8 mouse cellular contexts compared by ENCODE assay signal in the genomic region with DNA sequence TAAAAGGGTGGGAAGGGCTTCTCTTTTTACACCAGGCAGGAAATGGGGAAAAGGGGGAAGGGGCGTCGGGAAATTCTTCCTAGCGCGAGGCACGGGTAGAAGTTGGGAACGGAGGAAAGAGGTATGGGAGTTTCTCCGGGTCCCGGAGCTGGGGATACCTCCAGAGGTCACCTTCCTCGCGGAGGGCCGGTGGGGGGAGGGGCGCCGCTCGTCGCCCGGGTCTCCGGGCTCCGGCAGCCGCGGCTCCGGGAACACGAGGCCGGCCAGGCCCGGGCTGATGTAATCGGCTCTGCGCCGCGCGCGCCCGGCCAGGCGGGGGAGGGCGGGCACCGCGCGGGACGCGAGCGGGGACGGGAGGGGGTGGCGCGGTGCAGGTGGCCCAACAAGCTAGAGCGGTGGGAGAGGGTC. TPM values are rescaled to one million over a fixed set of nuclear protein-coding genes. Genes with fewer than 3 reads are reported as not detected.
A peak's percentile ranks its signal among the peaks of the same experiment; 100 is the strongest.
DNase-seq lines count a peak whose midpoint lies in the region; ATAC-seq and TF ChIP-seq lines count a peak whose summit lies in the region.

No protein-coding gene starts in this region.

- peak overlapping the region; percentile 80 for H3K4me2 ChIP-seq in intestine, embryonic 16.5 days (ENCODE audit: low read depth, low read length)
- H3K4me2 ChIP-seq in liver, postnatal 0 days (ENCODE audit: low read depth, low read length), result peak overlapping the region; percentile 91

- no peak for TF ChIP-seq CTCF in gastrocnemius, adult 2 months (IDR thresholded peaks at IDR 0.05)
- TF ChIP-seq CTCF in liver, postnatal 0 days (IDR thresholded peaks at IDR 0.05; ENCODE audit: low read depth), result no peak

- H3K9me3 ChIP-seq in intestine, embryonic 16.5 days (ENCODE audit: control insufficient read depth, low read length), result no peaks in the 10 kb centered on the region
- no peaks in the 10 kb centered on the region for H3K9me3 ChIP-seq in liver, postnatal 0 days (ENCODE audit: low read length)

- ATAC-seq in intestine, embryonic 16.5 days, result peak; percentile 39
- peak; percentile 49 for ATAC-seq in liver, postnatal 0 days
- ATAC-seq in monocyte, adult 5-6 weeks (replicated peaks; ENCODE audit: insufficient number of reproducible peaks, low FRiP score, low TSS enrichment, poor library complexity, severe bottlenecking), result no peak

- under 1% methylated on average over 41 of the region's 43 CpGs for WGBS in intestine, embryonic 16.5 days
- WGBS in liver, postnatal 0 days (ENCODE audit: insufficient replicate concordance), result under 1% methylated on average over 43 of the region's 43 CpGs

- peak overlapping the region; percentile 83 for H3K4me3 ChIP-seq in gastrocnemius, adult 2 months
- H3K4me3 ChIP-seq in intestine, embryonic 16.5 days (ENCODE audit: low read length), result peak overlapping the region; percentile 94
- H3K4me3 ChIP-seq in liver, postnatal 0 days (ENCODE audit: low read depth, low read length), result peak overlapping the region; percentile 89

- no peak for TF ChIP-seq EP300 in liver, postnatal 0 days (IDR thresholded peaks at IDR 0.05; ENCODE audit: low read depth)

- H3K27ac ChIP-seq in gastrocnemius, adult 2 months, result peak overlapping the region; percentile 99
- peak overlapping the region; percentile 87 for H3K27ac ChIP-seq in intestine, embryonic 16.5 days (ENCODE audit: low read length)
- peak overlapping the region; percentile 93 for H3K27ac ChIP-seq in liver, postnatal 0 days (ENCODE audit: low read depth)

- peak overlapping the region; percentile 83 for H3K9ac ChIP-seq in intestine, embryonic 16.5 days (ENCODE audit: low read depth, low read length)
- H3K9ac ChIP-seq in liver, postnatal 0 days (replicated peaks), result peak overlapping the region; percentile 82

- peak; percentile 44 for DNase-seq in ovary, adult 18-20 months (ENCODE audit: low spot score)
- DNase-seq in ovary, postnatal 10 days (ENCODE audit: low spot score), result no peak
- DNase-seq in cerebellum, adult 18-20 months, result peak; percentile 73 to 86
- DNase-seq in gastrocnemius, adult 2 months, result peak; percentile 90
- DNase-seq in liver, postnatal 0 days, result peak; percentile 71
- DNase-seq in retina, adult 2 months (ENCODE audit: low read depth, low spot score), result peak; percentile 58

- intact Hi-C loops in gastrocnemius, adult 2 months (cut with DNase I), result loop anchor here (10.0 kb wide), 1 partner anchor 436 kb away; the partner anchor contains the start of gene Slc29a1

- no peaks in the 10 kb centered on the region for H3K27me3 ChIP-seq in intestine, embryonic 16.5 days (replicated peaks; ENCODE audit: control insufficient read depth, insufficient read depth, low read length)
- no peaks in the 10 kb centered on the region for H3K27me3 ChIP-seq in liver, postnatal 0 days (ENCODE audit: insufficient read depth, low read length)

- peaks cover 4% of the 10 kb centered on the region; the same call in 1 of the 2 replicates for H3K36me3 ChIP-seq in intestine, embryonic 16.5 days (ENCODE audit: control insufficient read depth, insufficient read depth, low read length)
- H3K36me3 ChIP-seq in liver, postnatal 0 days (replicated peaks; ENCODE audit: insufficient read depth, low read length), result peaks cover 10% of the 10 kb centered on the region

- peaks cover 53% of the 10 kb centered on the region for H3K4me1 ChIP-seq in intestine, embryonic 16.5 days (ENCODE audit: control insufficient read depth, insufficient read depth, low read length)
- H3K4me1 ChIP-seq in liver, postnatal 0 days (ENCODE audit: insufficient read depth), result peaks cover 37% of the 10 kb centered on the region

RNA-seq across cellular contexts. Expression of gene Vegfa, which starts 1.8 kb away (rescaled TPM):
- 100 to 1,000 TPM; 135 to 219 TPM for total RNA-seq in gastrocnemius, adult 2 months (2021)
- 2.7 and 3.3 TPM in 2 replicates for polyA plus RNA-seq in intestine, embryonic 16.5 days (2015; fragmentation: Nextera tagmentation; extraction: Ambion mirVana)
- 2.8 and 3.1 TPM in 2 replicates for polyA plus RNA-seq in liver, postnatal 0 days (2015; fragmentation: Nextera tagmentation; extraction: Ambion mirVana)
- 16.5 to 56.6 TPM (median 24.3 TPM) in 3 replicates for total RNA-seq in monocyte, adult 5-6 weeks (2017)
